Mouse (Mus musculus) G1E-ER4 (cell line): Measurements from ENCODE around the gene Htr1f. TPM values are rescaled to one million over a fixed set of nuclear protein-coding genes. Genes with fewer than 3 reads are reported as not detected.

Source experiments
- GATA1 ChIP-seq: IDR thresholded peaks from one replicate; pipeline ENCODE4 v1.8.0; 2012; ENCODE audit warnings: low read length, inconsistent platforms
- polyA plus RNA-seq: library from polyadenylated mRNA; stranded (reverse); fragments of >175 nt; gene quantifications from 2 replicates; pipeline ENCODE4 v1.2.3, GENCODE M21; 2012

Htr1f gene
- polyA plus RNA-seq, 1 experiment = not detected

DNA sequence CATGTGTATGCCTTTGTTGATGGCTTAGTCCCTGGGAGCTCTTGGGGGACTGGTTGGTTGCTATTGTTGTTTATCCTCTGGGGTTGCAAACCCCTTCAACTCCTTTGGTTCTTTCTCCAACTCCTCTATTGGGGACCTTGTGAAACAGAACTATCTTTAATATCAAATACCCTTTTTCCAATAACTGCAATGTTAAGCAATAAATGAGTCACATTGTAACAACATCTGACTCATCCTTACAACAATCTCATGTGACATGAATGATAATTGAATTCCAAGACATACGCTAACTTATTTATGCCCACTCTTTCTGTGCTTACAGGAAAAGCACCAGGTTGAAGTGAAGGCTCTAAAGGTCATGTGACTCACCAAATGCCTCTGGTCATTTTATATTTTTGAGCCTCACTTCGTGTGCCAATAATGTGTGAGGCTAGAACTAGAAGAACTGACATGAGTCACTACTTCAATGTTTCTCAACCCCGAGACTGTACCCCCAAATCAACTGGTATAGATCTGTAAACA, 116.3 kb downstream of the Htr1f start:
- no peak for TF ChIP-seq GATA1

DNA sequence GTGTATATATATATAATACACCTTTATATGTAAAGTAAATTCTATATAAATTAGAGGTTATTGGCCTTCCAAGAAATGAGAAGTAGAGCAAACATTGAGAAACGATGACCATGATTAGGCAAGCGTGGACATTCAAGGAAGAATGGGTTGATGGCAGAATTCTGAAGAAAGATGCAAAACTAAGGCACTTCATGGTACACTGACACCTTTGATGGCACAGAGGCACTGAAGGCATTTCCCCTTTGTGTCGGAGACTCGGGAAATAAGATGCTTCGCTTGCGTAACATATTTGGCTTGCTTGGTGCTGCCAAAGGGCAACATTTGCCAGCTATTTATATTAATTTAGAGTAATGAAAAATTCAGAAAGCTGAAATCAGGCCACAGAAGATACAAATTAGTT, 118.1 kb downstream of the Htr1f start:
- TF ChIP-seq GATA1 = no peak

DNA sequence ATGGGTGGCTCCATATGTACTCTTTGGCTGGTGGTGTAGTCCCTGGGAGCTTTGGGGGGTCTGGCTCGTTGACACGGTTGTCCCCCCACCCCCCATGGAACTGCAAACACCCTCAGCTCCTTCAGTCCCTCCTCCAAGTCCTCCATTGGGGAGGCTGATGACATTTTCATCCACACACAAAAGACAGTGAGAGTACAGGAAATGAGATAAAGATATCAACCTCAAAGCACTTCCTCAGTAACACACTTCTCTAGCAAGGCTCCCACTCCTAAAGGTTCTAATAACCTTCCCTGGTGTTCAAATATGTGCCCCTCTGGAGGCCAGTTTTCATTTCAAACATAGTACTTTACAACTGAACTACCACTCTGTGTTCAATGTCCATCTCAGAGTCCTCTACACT, 118.6 kb downstream of the Htr1f start:
- no peak for TF ChIP-seq GATA1

DNA sequence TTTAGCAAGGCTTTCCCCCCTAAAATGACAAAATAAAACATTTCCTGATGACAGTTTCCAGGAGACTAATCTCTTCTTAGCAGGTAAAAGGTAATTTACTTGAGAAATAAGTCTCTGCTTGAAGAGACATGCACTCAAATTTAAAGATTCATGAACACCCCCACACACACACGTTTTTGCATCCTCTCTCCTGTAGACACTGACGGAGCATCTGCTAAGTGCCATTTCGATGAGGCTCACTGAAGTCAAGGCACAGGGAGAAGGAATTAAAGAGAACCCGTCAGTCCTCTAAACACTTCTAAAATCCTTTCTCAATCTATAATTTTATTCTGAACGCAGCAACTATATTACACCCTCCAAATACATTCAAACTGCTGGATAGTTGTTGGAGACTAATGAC, 131.0 kb downstream of the Htr1f start:
- TF ChIP-seq GATA1 = no peak

DNA sequence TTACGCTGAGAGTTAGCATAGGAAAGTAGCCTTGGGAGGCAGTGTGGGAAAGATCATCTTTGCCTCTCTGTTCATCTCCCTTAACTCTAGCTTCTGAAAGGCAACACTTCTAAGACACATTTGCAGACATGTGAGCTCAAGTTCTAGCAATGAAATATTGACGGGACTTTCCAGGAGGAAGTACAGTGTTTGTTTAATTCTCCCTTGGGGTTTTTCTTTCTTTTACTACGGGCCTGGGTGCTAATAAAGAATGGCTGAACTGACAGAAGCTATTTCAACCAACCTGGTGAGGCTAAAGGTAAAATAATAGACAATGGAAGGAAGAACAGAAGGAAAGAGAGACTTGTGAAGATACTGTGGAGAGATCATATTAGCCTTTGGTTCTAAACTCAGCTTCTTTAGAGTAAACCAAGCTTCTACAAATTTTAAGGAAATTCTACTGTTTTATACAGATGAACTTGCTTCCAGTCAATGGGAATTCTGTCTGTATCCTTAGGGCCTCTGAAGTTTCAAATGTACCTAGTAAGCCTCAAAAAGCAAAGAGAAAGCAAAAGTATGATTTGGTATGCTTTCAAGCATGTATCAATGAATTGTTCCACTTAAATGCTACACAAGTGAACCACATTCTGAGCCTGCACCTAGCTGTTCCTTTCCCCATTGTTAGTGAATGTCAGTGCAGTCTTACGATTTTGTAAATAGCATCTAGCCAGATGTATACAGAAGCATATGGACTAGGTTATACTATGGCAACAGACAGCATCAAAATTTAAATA, 131.9 kb downstream of the Htr1f start:
- no peak for TF ChIP-seq GATA1

DNA sequence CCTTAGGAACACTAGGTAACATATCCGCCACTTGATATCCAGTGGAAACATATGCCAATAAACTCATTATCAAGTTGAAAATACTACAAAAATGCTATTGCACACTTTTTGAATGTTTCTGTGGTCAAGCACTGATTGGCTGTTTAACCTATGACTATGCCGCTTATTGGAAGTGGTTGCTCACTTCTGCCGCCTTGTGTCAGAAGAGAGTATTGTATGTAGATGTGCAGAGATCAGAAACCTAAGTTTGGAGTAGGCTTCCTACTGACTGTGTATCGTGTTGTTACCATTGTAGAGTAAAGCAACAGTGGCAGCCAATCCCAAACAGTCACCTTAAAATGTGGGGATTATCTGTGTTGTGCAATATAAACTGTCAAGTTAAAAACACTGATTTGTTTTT, 144.0 kb downstream of the Htr1f start:
- TF ChIP-seq GATA1 = no peak

DNA sequence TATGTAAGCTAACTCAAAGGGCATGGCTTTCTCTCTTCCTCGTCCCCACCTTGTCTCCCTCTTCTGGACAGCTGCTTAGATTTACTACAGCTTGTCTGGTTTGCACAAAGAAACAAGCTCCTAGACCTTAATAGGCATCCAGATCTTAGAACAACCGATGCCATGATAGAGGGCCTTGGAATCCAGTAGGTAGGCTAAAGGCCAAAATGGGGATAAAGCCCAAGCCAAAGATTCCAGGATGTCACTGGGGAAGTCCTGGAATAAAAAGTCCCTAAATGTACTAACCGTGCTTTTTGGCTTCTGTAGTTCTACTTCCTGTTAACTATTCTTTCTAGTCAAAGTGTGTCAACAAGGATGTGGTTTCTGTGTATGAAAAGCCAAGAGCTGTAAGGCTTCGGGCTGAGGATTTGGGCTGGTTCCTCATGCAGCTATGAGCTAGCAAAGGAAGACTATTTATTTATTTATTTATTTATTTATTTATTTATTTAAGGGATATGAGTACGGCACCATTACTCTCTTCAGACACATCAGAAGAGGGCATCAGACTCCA, 163.9 kb downstream of the Htr1f start:
- no peak for TF ChIP-seq GATA1

DNA sequence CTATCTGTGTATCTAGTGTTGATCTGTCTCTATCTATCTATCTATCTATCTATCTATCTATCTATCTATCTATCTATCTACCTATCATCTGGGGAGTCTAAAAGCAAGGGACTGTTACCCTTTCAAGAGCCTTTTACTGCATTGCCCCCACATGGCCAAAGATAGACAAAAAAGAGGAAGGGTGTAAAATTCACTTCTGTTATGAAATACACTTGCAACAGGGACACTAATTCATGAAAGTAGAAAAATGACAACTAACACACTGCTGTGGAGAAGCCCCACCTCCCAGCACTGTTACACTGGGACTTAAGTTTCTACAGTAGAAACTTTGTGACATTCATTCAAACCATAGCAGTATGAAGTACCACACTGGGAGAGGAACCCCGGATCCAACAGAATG, 170.9 kb downstream of the Htr1f start:
- no peak for TF ChIP-seq GATA1

DNA sequence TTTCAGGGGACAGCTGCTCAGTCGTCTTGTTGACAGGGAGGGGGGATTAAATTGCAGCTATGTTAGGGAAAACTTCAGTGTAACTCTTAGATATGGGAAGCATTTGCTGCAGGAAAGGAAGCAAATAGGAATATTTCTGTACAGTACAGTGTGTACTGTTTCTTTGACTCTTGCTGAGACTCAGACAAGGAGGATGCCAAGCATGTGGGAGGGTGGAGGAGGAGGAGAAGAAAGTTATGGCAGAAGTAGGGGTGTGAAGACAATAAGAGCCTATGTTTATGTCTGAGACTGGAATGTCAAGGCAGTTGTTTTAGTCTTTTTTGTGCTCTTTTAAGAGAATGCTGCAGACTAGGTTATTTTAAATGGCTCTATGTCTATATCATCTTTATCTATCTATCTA, 171.6 kb downstream of the Htr1f start:
- TF ChIP-seq GATA1 = no peak

DNA sequence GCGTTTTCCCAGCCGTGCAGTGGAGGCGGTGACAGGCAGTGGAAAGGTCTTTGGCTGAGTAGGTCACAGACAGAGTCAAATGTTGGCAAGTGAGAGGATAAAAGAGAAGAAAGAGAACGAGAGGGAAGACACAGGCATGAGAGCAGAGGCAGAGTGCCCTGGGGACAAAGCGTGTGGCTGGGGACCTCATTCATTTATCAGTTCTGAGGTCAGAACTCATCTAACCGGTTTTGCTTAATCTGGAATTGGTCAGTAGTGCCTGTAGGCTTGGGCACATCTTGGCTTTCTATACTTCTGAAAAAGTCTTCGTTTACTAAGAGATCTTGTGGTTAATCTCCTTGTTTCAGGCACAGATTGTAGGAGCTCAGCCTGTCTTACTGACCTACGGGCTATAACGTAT, 182.2 kb downstream of the Htr1f start:
- no peak for TF ChIP-seq GATA1

DNA sequence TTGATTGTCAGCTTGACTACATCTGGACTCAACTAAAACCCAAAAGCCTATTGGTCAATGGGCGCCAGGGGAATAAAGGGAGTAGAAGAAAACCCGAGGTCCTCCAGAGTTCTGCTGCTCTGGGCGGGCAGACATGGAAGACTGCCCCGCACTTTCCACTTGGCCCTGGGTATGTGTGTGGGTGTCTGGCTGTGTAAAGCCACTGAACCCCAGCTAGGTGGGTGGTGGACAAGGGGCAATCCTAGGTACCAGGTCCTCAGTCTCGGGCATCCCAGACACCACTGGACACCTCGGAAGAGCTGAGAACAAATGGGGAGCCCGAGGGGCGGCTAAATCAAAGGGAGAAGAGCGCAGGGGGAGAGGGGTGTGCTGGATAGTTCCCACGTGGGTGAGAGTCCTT, 196.9 kb downstream of the Htr1f start:
- TF ChIP-seq GATA1 = no peak

DNA sequence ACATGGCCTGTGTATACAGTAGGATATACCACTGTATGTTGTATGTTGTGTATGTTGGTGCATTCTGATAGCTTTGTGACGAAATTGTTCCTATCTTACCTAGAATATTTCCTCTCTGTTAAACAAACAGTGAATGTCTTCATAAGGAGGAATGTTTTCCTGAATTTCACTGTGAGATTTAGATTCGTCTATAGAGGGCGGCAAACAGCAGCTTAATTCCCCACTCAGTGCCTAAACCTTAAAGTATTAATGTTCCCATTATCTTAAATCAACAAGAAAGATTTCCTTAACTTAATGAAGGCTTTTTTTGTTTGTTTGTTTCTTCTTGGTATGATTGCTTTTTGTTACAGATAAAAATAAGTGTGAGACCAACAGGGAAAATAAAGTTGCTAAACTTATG, 198.5 kb downstream of the Htr1f start:
- no peak for TF ChIP-seq GATA1

DNA sequence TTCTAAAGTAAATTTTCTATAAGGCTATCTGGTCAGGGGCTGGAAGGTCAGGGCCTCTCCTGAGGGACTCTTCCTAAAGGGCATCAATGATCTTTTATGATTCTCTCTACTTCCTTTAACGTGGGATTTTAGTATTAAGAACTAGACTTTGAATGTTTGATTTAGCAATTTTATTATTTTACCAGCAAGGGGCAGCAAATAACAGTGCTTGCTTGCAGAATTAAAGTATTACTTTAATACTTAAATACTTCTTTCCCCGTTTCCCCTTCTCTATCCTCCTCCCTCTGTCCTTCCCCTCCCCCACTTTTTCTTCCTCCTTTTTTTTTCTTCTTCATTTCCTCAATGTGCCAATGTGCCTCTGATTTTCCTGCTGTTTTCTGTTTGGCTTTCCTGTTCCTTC, 202.3 kb downstream of the Htr1f start:
- no peak for TF ChIP-seq GATA1

DNA sequence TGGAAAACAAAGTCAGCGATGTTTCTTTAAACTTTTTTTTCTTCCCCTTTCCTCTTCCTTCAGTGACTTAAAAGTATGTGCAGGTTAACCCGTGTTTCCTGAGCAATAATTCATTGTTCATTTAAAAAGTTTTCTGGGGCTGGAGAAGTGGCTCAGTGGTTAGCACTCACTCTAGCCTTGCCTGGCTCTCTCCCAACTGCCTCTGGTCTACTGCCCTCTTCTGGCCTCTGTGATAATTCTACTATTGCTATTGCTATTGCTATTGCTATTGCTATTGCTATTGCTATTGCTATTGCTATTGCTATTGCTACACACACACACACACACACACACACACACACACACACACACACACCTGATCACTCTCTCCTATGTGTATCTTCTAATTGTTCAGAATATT, 206.6 kb downstream of the Htr1f start:
- no peak for TF ChIP-seq GATA1

DNA sequence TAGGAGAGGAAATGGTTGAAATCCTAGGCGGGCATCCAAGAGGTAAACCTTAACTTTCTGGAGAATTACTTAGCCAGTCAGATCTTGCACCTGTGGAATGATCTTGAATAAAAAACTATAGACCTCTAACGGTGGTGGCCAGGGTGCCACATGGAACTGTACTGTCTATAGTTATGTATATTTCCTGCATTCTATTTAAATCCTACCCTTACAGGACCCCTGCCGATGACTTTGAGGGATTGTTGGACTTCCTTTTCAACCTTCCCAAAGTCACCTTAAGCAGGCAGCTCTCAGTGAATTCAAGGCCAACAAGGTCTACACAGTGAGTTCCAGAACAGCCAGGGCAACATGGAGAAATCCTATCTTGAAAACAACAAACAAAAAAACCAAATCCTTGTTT, 216.2 kb downstream of the Htr1f start:
- no peak for TF ChIP-seq GATA1

DNA sequence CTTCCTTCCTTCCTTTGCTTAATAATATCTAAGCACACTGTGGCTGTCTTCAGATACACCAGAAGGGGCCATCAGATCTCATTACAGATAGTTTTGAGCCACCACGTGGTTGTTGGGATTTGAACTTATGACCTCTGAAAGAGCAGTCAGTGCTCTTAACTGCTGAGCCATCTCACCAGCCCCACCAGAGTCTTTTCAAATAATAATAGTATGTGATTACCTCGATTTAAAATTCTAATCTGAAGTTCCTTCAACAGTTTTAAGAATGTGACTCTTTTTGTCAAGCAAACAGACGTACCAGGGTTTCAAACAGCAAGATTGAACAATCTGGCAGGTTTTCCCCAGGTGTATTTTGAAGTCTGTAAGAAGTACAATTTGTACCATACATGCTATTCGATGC, 220.1 kb downstream of the Htr1f start:
- TF ChIP-seq GATA1 = no peak

DNA sequence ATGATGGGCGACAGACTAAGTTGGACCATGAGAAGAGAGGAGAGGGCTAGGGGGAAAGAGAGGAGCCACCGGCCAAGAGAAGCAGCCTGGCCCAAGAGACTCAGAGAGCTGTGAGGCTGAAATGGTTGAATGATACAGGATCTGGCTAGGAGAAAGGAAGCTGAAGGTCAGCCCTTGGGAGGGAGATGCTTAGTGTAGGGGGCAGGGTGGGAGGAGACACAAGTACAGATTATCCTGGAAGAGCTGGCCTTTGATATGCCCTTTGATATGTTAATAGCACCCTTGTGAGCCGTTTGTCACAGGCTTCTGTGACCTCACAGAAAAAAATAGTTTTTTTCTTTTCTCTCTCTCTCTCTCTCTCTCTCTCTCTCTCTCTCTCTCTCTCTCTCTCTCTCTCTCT, 220.5 kb downstream of the Htr1f start:
- TF ChIP-seq GATA1 = no peak
